Mouse (Mus musculus) liver, embryonic 13.5 days (tissue): ENCODE data around the gene Nfe2l2. TPM values are rescaled to one million over a fixed set of nuclear protein-coding genes. Genes with fewer than 3 reads are reported as not detected.

Experiments
- ATAC-seq: fragments of 200-750 bp; cut with Nextera tagmentation; 2 replicates; pipeline ENCODE4 v1.8.0; 2017; ENCODE audit warnings: low read depth, mild to moderate bottlenecking, moderate number of reproducible peaks, moderate library complexity
- DNase-seq: peaks from one replicate; pipeline ENCODE4 v3.0.0; 2022
- H3K27ac ChIP-seq: fragments of 300-500 bp; sonication (generic); 2 replicates; pipeline ENCODE4 v1.5.1; 2015; ENCODE audit warnings: moderate library complexity, mild to moderate bottlenecking, inconsistent platforms
- H3K27me3 ChIP-seq: fragments of 300-500 bp; sonication (generic); 2 replicates; pipeline ENCODE4 v1.6.1; 2015; ENCODE audit warnings: mild to moderate bottlenecking, inconsistent platforms
- H3K36me3 ChIP-seq: fragments of 300-500 bp; sonication (generic); 2 replicates; pipeline ENCODE4 v1.6.1; 2015; ENCODE audit warnings: mild to moderate bottlenecking, inconsistent platforms
- H3K4me1 ChIP-seq: fragments of 300-500 bp; sonication (generic); replicated peaks from 2 replicates; pipeline ENCODE4 v1.6.1; 2015; ENCODE audit warnings: inconsistent platforms
- H3K4me2 ChIP-seq: fragments of 300-500 bp; sonication (generic); 2 replicates; pipeline ENCODE4 v1.6.1; 2015; ENCODE audit warnings: inconsistent platforms, mild to moderate bottlenecking, moderate library complexity
- H3K4me3 ChIP-seq: fragments of 300-500 bp; sonication (generic); replicated peaks from 2 replicates; pipeline ENCODE4 v1.5.1; 2015; ENCODE audit warnings: mild to moderate bottlenecking, inconsistent platforms
- H3K9ac ChIP-seq: fragments of 300-500 bp; sonication (generic); 2 replicates; pipeline ENCODE4 v1.6.1; 2015; ENCODE audit warnings: mild to moderate bottlenecking, inconsistent platforms
- H3K9me3 ChIP-seq: fragments of 300-500 bp; sonication (generic); replicated peaks from 2 replicates; pipeline ENCODE4 v1.6.1; 2016; ENCODE audit warnings: inconsistent platforms
- WGBS: fragments of 180-500 bp; shearing (Covaris S2); methylation state at CpG from one replicate; pipeline ENCODE4 v1.1.7; 2015; ENCODE audit not compliant: insufficient replicate concordance; 5-methylcytosine and 5-hydroxymethylcytosine counted together
- microRNA-seq: library from miRNA; unstranded; fragments of <30 nt; microRNA quantifications from one replicate; pipeline ENCODE4, GENCODE M21; 2016
- polyA plus RNA-seq: library from polyadenylated mRNA; unstranded; fragments of >200 nt; fragmentation: Nextera tagmentation; extraction: Ambion mirVana; gene quantifications from 2 replicates; pipeline ENCODE4 v1.2.1, GENCODE M21; 2015

The Nfe2l2 gene
- polyA plus RNA-seq, 1 experiment from 2014 or later, result 44.6 TPM

GRCm38 (mm10) chr2:75626597-75627440 lies 77.6 kb downstream of the Nfe2l2 start:
- peaks cover 1% of the 10 kb centered on the region; the same call in 1 of the 2 replicates for H3K4me1 ChIP-seq
- no peaks in the 10 kb centered on the region for H3K36me3 ChIP-seq
- DNase-seq, result no peak
- H3K4me2 ChIP-seq, result no peak overlapping the region
- H3K27ac ChIP-seq, result no peak overlapping the region
- no peaks in the 10 kb centered on the region for H3K9me3 ChIP-seq
- no peak overlapping the region for H3K4me3 ChIP-seq
- no peak overlapping the region for H3K9ac ChIP-seq
- no peak for ATAC-seq
- no peaks in the 10 kb centered on the region for H3K27me3 ChIP-seq
- WGBS, result 70% methylated on average over 6 of the region's 6 CpGs

Small RNAs within 50 kb of the gene (microRNA-seq; reads per million reads assigned to microRNA genes)
- not detected for gene Gm24574

Other genes with a start within 250 kb of the Nfe2l2 start
- 161 and 182 TPM in 2 replicates for gene Hnrnpa3, start 45.4 kb downstream of the Nfe2l2 start, polyA plus RNA-seq
- gene Agps, start 127.5 kb upstream of the Nfe2l2 start, polyA plus RNA-seq, result 14.3 and 18.2 TPM in 2 replicates
- gene Ttc30b, start 233.9 kb upstream of the Nfe2l2 start, polyA plus RNA-seq, result 1.2 and 1.7 TPM in 2 replicates